Mouse (Mus musculus): Measurements from ENCODE around the gene Galnt11.
A peak's percentile ranks its signal among the peaks of the same experiment; 100 is the strongest.

Gene Galnt11

DNA sequence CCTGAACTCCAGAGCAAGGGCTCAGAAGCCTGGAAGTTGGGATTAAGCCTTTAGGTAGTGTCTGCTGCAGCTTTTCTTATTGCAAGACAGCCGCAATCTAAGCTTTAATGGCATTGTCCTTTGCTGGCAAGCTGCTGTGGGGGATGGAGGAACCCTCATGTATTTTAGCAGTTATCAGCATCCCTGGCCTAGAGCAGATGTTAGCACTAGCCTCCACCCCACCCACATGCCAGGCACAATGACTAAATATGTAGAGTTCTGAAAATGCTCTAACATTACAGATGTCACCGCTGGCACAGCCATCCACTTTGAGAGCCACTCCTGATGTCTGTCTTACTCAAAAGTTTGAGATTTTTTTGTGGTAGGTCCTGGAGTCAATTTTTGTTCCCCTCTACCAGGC lies 35.0 kb downstream of the Galnt11 start:
- no peak for DNase-seq

DNA sequence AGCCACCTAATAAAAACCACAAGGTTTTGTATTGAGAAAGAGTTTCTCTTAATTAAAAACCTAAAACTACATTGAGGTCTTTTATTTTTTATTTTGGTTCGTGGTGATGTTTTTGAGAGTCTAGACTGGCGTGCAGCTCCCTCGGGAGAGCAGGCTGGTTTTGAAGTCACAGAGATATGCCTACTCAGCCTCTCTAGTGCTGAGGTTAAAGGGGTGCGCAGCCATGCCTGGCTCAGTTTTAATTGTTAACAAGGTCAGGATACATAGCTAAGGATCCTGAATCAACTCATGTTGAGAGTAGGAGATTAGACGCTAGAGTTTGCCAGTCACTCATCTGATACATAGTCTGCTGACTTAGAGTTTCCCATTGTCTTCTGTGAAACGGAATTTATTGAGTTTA lies 39.7 kb downstream of the Galnt11 start:
- DNase-seq: no peak

DNA sequence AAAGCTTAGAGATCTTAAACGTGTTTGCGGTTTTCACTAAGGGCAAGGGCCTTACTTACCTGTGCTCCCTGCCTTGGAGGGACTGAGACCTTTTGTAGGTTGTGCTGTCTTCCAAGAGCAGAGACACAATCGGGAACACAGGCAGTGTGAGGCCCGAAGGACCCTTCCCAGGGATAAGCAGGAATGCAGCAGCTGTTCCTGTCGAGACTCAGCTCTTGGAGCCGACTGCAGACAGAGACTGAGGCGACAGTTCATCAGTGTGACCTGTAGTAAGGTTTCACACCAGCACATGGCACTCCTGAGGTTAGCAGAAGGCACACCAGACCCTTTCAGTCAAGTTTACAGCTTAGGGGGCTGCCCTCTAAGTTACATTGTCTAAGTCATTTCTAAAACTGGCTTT lies 40.6 kb downstream of the Galnt11 start:
- no peak for DNase-seq

DNA sequence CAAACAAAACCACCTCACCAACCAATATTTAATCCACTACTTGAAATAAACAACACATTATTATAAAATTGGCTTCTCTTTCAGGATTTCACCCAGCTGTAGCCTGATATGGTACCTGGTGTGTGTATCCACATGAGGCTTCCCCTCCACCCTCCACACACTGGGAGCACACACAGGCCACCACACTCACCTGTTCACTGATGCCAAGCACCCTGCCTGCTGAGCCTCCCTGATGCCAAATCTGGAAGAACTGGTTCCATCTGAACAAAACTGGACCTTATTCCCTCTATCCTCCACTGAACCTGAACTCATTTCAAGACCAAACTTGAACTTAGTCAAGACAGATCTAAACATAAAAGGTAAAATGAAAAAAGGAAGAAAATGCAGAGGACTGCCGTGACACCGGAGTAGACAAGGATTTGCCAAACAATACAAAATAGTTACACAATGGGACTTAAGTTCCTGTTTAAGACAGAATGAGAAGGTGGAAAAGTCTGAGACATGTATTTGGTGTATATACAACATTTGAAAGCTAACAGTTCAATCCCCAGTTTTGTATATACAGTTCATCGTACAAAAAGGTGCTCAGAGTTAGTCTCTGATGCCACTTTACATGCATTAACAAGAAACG lies 46.7 kb downstream of the Galnt11 start:
- DNase-seq: no peak

DNA sequence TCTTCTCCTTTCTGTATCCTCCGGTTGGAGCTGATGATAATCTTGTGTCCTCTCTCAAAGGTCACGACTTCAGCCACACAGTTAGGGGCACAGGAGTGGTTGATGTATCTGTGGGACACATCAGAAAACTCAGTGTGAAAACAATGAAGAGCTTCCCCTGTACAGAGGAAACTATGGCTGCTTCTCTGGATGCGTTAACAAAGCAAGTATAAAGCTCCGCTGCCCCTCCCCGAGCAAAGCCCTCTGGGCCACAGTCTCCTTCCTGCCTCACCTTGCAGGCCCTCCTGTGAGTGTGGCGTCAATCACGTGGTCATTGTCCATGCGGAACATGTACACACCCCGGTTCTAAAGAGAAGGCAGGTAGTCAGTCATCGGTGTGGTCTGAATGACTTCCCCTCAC lies 53.9 kb downstream of the Galnt11 start:
- DNase-seq: no peak

DNA sequence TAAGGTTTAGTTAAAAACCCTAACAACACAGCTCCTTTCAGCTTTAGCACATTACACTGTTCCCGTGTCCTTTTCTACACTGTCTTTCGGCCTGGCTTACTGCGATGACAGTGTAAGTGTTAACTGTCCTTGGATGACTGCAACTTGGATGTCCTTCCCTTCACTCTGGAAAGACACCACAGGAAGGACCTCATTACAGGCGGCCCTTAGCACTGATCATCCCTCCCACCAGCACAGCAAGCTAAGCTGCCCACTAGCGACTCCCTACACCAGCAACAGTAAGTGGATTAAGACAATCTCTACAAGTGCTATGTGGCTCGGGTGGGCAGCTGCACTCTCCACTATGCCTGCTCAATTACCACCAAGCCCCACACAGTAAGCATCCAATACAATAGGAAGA lies 54.7 kb downstream of the Galnt11 start:
- DNase-seq: no peak

DNA sequence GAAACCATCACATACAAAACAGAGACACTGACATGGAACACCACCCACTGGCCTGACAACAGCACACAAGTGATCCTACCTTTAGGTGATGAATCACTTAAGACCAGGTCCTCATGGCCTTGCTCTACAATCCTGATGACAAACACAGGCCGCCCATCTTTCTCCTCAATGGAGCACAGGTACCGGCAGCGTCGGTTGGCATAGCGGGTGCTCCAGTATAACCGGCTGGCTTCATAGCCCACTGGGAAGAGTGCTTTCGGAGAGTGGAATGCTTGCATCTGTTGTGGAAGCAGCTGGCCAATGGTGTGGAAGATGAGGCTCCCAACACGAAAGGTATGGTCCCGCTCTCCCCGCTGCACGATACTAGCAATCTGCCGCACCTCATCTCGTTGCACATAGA lies 62.3 kb downstream of the Galnt11 start:
- no peak for DNase-seq

DNA sequence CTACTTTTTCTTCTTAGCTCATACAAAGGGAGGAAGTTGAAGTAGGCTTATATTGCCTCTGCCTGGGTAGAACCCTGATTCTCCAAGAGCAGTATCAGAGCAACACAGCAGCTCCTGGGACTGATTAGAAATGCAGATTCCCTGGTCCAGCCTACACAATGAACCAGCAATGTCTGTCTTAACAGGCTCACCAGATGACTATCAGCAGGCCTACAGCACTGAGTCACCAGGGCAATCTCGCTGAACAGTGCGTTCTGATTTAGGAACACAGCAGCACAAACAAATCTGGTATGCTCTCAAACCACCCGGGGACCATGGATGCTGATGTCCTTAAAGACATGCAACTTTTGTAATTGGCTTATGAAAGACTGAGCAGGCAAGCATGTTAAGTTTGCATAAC lies 75.1 kb downstream of the Galnt11 start:
- no peak for DNase-seq

DNA sequence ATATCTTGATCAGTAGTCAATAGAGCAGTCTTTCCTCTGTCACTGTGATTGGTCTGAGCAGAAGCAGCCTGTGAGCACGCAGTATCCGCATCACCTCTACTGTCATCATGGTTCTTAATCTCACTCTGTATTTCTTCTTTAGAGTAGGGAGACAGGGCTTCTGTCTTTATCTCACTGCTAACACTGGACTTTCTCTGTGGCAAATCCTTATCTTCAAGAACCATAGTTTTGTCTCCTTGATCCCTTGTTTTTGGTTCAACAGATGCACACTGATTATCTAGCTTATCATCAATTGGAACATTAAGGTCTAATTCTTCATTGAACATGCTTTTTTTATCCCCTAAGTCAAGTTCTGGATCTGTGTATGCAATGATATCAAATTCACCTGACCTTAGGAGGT lies 88.5 kb downstream of the Galnt11 start:
- no peak for DNase-seq

DNA sequence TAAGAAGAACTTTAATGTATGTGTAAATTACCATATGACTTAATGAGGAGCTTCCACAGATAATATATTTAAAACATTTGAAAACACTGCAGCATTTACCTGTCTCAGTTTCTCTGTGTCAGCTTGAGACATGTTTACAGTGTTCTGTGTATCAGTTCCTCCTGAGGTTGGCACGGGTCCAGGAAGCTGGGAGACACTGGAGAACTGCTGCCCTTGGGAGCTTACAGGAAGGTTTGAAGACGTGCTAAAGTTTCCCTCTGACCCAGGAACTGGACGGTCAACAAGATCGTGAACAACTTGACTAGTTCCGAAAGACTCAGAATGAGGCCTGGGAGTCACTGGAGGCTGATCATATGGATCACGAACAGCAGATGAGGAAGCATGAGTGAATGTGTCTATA lies 92.2 kb downstream of the Galnt11 start:
- peak; percentile 29 for DNase-seq
